Mouse (Mus musculus) thymus, adult 18-20 months (tissue): ENCODE measurements at regions not wholly inside any gene's neighbourhood (a gene's known extent, or its start where the extent isn't known, plus 50 kb on each side); places are given as distances from the start of the nearest gene placed in this dataset.

Experiments used
- DNase-seq, 2 experiments: peaks; one replicate each; pipeline ENCODE4 v3.0.0; 2022; ENCODE audit warnings: mixed read lengths in 2 of 2

GRCm38 (mm10) chr2:169319521-169319920 is 268.0 kb downstream of the Gm11011 start:
- DNase-seq: no peak

- no peak for DNase-seq
These were observed 273.1 kb downstream of the Gm11011 start for GRCm38 (mm10) chr2:169314396-169314930.

GRCm38 (mm10) chr2:169311821-169312220 is 275.7 kb downstream of the Gm11011 start:
- DNase-seq: no peak

- DNase-seq: no peak
These were observed 276.2 kb downstream of the Gm11011 start for GRCm38 (mm10) chr2:169311356-169311755.

GRCm38 (mm10) chr2:169304360-169304759 is 283.2 kb downstream of the Gm11011 start:
- DNase-seq: no peak

GRCm38 (mm10) chr2:169300966-169301365 is 286.6 kb downstream of the Gm11011 start:
- no peak for DNase-seq

GRCm38 (mm10) chr2:169300411-169300810 is 287.1 kb downstream of the Gm11011 start:
- no peak for DNase-seq

- DNase-seq: no peak
These were observed 289.5 kb downstream of the Gm11011 start for GRCm38 (mm10) chr2:169297841-169298627.

- no peak for DNase-seq
These were observed 290.3 kb downstream of the Gm11011 start for GRCm38 (mm10) chr2:169297226-169297625.

GRCm38 (mm10) chr2:169293351-169293750 is 294.2 kb downstream of the Gm11011 start:
- DNase-seq: no peak

- DNase-seq: no peak
These were observed 298.5 kb downstream of the Gm11011 start for GRCm38 (mm10) chr2:169288891-169289605.

- no peak for DNase-seq
These were observed 300.8 kb downstream of the Gm11011 start for GRCm38 (mm10) chr2:169286701-169287100.

GRCm38 (mm10) chr2:169282508-169283117 is 304.9 kb downstream of the Gm11011 start:
- DNase-seq: no peak

GRCm38 (mm10) chr2:169275371-169275770 is 312.2 kb downstream of the Gm11011 start:
- DNase-seq: no peak

- DNase-seq: no peak
These were observed 313.4 kb downstream of the Gm11011 start for GRCm38 (mm10) chr2:169274101-169274500.

GRCm38 (mm10) chr2:169272622-169273021 is 314.9 kb downstream of the Gm11011 start:
- no peak for DNase-seq

- no peak for DNase-seq
These were observed 315.5 kb downstream of the Gm11011 start for GRCm38 (mm10) chr2:169272018-169272417.

- DNase-seq: no peak
These were observed 305.2 kb upstream of the Zfp64 start for GRCm38 (mm10) chr2:169260636-169261035.

GRCm38 (mm10) chr2:169244572-169244971 is 289.2 kb upstream of the Zfp64 start:
- no peak for DNase-seq

GRCm38 (mm10) chr2:169243981-169244380 is 288.6 kb upstream of the Zfp64 start:
- DNase-seq: no peak

- DNase-seq: no peak
These were observed 282.5 kb upstream of the Zfp64 start for GRCm38 (mm10) chr2:169237856-169238255.

- DNase-seq: no peak
These were observed 281.9 kb upstream of the Zfp64 start for GRCm38 (mm10) chr2:169237321-169237720.

GRCm38 (mm10) chr2:169234368-169235070 is 279.1 kb upstream of the Zfp64 start:
- no peak for DNase-seq
